Mouse (Mus musculus): ENCODE data around the gene Rcl1. TPM values are rescaled to one million over a fixed set of nuclear protein-coding genes. Genes with fewer than 3 reads are reported as not detected.

Gene Rcl1
- polyA plus RNA-seq, 1 experiment: 19.1 TPM

- H3K79me2 ChIP-seq (ENCODE audit: control insufficient read depth, insufficient read depth): no peaks in the 10 kb centered on the region
- no peak overlapping the region for H3ac ChIP-seq (ENCODE audit: control insufficient read depth, insufficient read length)
- no peak for TF ChIP-seq TCF3 (IDR thresholded peaks at IDR 0.05; ENCODE audit: insufficient read length, low read depth)
- no peak for TF ChIP-seq CEBPB (IDR thresholded peaks at IDR 0.05; ENCODE audit: insufficient read depth, poor library complexity, severe bottlenecking)
- peaks cover 18% of the 10 kb centered on the region for H3K36me3 ChIP-seq (ENCODE audit: control insufficient read depth, insufficient read depth)
- H3K27me3 ChIP-seq (ENCODE audit: control insufficient read depth, insufficient read depth, insufficient read length): no peaks in the 10 kb centered on the region
- H3K4me2 ChIP-seq (ENCODE audit: low read depth): no peak overlapping the region
- no peak overlapping the region for H3K4me3 ChIP-seq
Measured at GRCm38 (mm10) chr19:29131171-29131570, 30.0 kb downstream of the Rcl1 start.

GRCm38 (mm10) chr19:29134293-29134692, 33.1 kb downstream of the Rcl1 start:
- Histone ChIP-seq H3K27me3 (ENCODE audit: control insufficient read depth, insufficient read depth, insufficient read length) (no peaks in the 10 kb centered on the region), H3K79me2 (ENCODE audit: control insufficient read depth, insufficient read depth) (no peaks in the 10 kb centered on the region), H3ac (ENCODE audit: control insufficient read depth, insufficient read length) (no peak overlapping the region), H3K4me2 (ENCODE audit: low read depth) (no peak overlapping the region), H3K4me3 (no peak overlapping the region), H3K36me3 (ENCODE audit: control insufficient read depth, insufficient read depth) (peaks cover 37% of the 10 kb centered on the region)
- TF ChIP-seq POLR2AphosphoS2 (IDR thresholded peaks at IDR 0.05; ENCODE audit: insufficient read length, low read depth) (no peak), CEBPB (IDR thresholded peaks at IDR 0.05; ENCODE audit: insufficient read depth, poor library complexity, severe bottlenecking) (no peak), MAX (IDR thresholded peaks at IDR 0.05; ENCODE audit: low read depth) (no peak), TCF12 (IDR thresholded peaks at IDR 0.05; ENCODE audit: insufficient read depth, poor library complexity, severe bottlenecking) (no peak), POLR2A (IDR thresholded peaks at IDR 0.05; ENCODE audit: insufficient read length, low read depth) (no peak), SRF (IDR thresholded peaks at IDR 0.05; ENCODE audit: control insufficient read depth, insufficient read length, low read depth) (no peak), E2F4 (IDR thresholded peaks at IDR 0.05; ENCODE audit: insufficient read depth) (no peak), MYOD1 (IDR thresholded peaks at IDR 0.05; ENCODE audit: control insufficient read depth in 1 of 3, insufficient read length in 2 of 3, low read depth in 2 of 3) (no peak), MYOG (IDR thresholded peaks at IDR 0.05; ENCODE audit: control insufficient read depth in 1 of 3, insufficient read depth in 1 of 3, insufficient read length in 2 of 3, low read depth in 2 of 3) (no peak), USF1 (IDR thresholded peaks at IDR 0.05; ENCODE audit: low read depth) (no peak), TCF3 (IDR thresholded peaks at IDR 0.05; ENCODE audit: insufficient read length, low read depth) (no peak), REST (IDR thresholded peaks at IDR 0.05; ENCODE audit: insufficient read depth, insufficient read length) (no peak)

- Histone ChIP-seq H3K4me2 (ENCODE audit: low read depth) (no peak overlapping the region), H3K4me3 (no peak overlapping the region), H3ac (ENCODE audit: control insufficient read depth, insufficient read length) (no peak overlapping the region), H3K27me3 (ENCODE audit: control insufficient read depth, insufficient read depth, insufficient read length) (no peaks in the 10 kb centered on the region), H3K79me2 (ENCODE audit: control insufficient read depth, insufficient read depth) (no peaks in the 10 kb centered on the region), H3K36me3 (ENCODE audit: control insufficient read depth, insufficient read depth) (peaks cover 37% of the 10 kb centered on the region)
- TF ChIP-seq MYOD1 (IDR thresholded peaks at IDR 0.05; ENCODE audit: control insufficient read depth in 1 of 3, insufficient read length in 2 of 3, low read depth in 2 of 3) (no peak), POLR2A (IDR thresholded peaks at IDR 0.05; ENCODE audit: insufficient read length, low read depth) (no peak), SRF (IDR thresholded peaks at IDR 0.05; ENCODE audit: control insufficient read depth, insufficient read length, low read depth) (no peak), POLR2AphosphoS2 (IDR thresholded peaks at IDR 0.05; ENCODE audit: insufficient read length, low read depth) (no peak), REST (IDR thresholded peaks at IDR 0.05; ENCODE audit: insufficient read depth, insufficient read length) (no peak), TCF12 (IDR thresholded peaks at IDR 0.05; ENCODE audit: insufficient read depth, poor library complexity, severe bottlenecking) (no peak), CEBPB (IDR thresholded peaks at IDR 0.05; ENCODE audit: insufficient read depth, poor library complexity, severe bottlenecking) (no peak), MAX (IDR thresholded peaks at IDR 0.05; ENCODE audit: low read depth) (no peak), TCF3 (IDR thresholded peaks at IDR 0.05; ENCODE audit: insufficient read length, low read depth) (no peak), MYOG (IDR thresholded peaks at IDR 0.05; ENCODE audit: control insufficient read depth in 1 of 3, insufficient read depth in 1 of 3, insufficient read length in 2 of 3, low read depth in 2 of 3) (no peak), E2F4 (IDR thresholded peaks at IDR 0.05; ENCODE audit: insufficient read depth) (no peak), USF1 (IDR thresholded peaks at IDR 0.05; ENCODE audit: low read depth) (no peak)
Measured at GRCm38 (mm10) chr19:29135172-29135736, 34.1 kb downstream of the Rcl1 start.

- H3K79me2 ChIP-seq (ENCODE audit: control insufficient read depth, insufficient read depth): no peaks in the 10 kb centered on the region
- TF ChIP-seq MAX (IDR thresholded peaks at IDR 0.05; ENCODE audit: low read depth) (no peak), TCF12 (IDR thresholded peaks at IDR 0.05; ENCODE audit: insufficient read depth, poor library complexity, severe bottlenecking) (no peak), POLR2AphosphoS2 (IDR thresholded peaks at IDR 0.05; ENCODE audit: insufficient read length, low read depth) (no peak)
- peaks cover 38% of the 10 kb centered on the region for H3K36me3 ChIP-seq (ENCODE audit: control insufficient read depth, insufficient read depth)
- H3K4me2 ChIP-seq (ENCODE audit: low read depth): no peak overlapping the region
- H3ac ChIP-seq (ENCODE audit: control insufficient read depth, insufficient read length): no peak overlapping the region
- H3K27me3 ChIP-seq (ENCODE audit: control insufficient read depth, insufficient read depth, insufficient read length): no peaks in the 10 kb centered on the region
- no peak overlapping the region for H3K4me3 ChIP-seq
Measured at GRCm38 (mm10) chr19:29138546-29139270, 37.5 kb downstream of the Rcl1 start.

- no peaks in the 10 kb centered on the region for H3K79me2 ChIP-seq (ENCODE audit: control insufficient read depth, insufficient read depth)
- no peak overlapping the region for H3ac ChIP-seq (ENCODE audit: control insufficient read depth, insufficient read length)
- H3K36me3 ChIP-seq (ENCODE audit: control insufficient read depth, insufficient read depth): peaks cover 28% of the 10 kb centered on the region
- no peak overlapping the region for H3K4me2 ChIP-seq (ENCODE audit: low read depth)
- no peaks in the 10 kb centered on the region for H3K27me3 ChIP-seq (ENCODE audit: control insufficient read depth, insufficient read depth, insufficient read length)
- H3K4me3 ChIP-seq: no peak overlapping the region
- TF ChIP-seq POLR2A (IDR thresholded peaks at IDR 0.05; ENCODE audit: insufficient read length, low read depth) (no peak), SRF (IDR thresholded peaks at IDR 0.05; ENCODE audit: control insufficient read depth, insufficient read length, low read depth) (no peak), CEBPB (IDR thresholded peaks at IDR 0.05; ENCODE audit: insufficient read depth, poor library complexity, severe bottlenecking) (no peak)
Measured at GRCm38 (mm10) chr19:29139699-29140456, 38.7 kb downstream of the Rcl1 start.

Measured in myocyte (in vitro differentiated cells).